Mouse (Mus musculus): ENCODE results near the gene Edc4. TPM values are rescaled to one million over a fixed set of nuclear protein-coding genes. Genes with fewer than 3 reads are reported as not detected.

Gene Edc4
- polyA plus RNA-seq, 1 experiment from 2014 or later, result 75.7 TPM

GRCm38 (mm10) chr8:105931271-105931670 is 50.6 kb downstream of the Edc4 start:
- no peaks in the 10 kb centered on the region for H3K9me3 ChIP-seq
- no peak overlapping the region for H3K9ac ChIP-seq (replicated peaks)
- H3K36me3 ChIP-seq, result peaks cover 66% of the 10 kb centered on the region
- ATAC-seq (ENCODE audit: insufficient number of reproducible peaks, insufficient read depth, low FRiP score, low TSS enrichment, low read depth), result no peak
- WGBS, result 93% methylated on average over 3 of the region's 3 CpGs
- peaks cover 7% of the 10 kb centered on the region for H3K4me1 ChIP-seq (replicated peaks)
- no peak overlapping the region for H3K27ac ChIP-seq
- no peaks in the 10 kb centered on the region for H3K27me3 ChIP-seq
- H3K4me3 ChIP-seq (replicated peaks), result no peak overlapping the region
- no peak overlapping the region for H3K4me2 ChIP-seq

- H3K9ac ChIP-seq (replicated peaks), result no peak overlapping the region
- no peaks in the 10 kb centered on the region for H3K27me3 ChIP-seq
- no peak overlapping the region for H3K27ac ChIP-seq
- H3K9me3 ChIP-seq, result no peaks in the 10 kb centered on the region
- peaks cover 11% of the 10 kb centered on the region for H3K4me1 ChIP-seq (replicated peaks)
- H3K4me3 ChIP-seq (replicated peaks), result no peak overlapping the region
- WGBS, result 91% methylated on average over 11 of the region's 11 CpGs
- H3K4me2 ChIP-seq, result no peak overlapping the region
- peaks cover 63% of the 10 kb centered on the region for H3K36me3 ChIP-seq
- no peak for ATAC-seq (ENCODE audit: insufficient number of reproducible peaks, insufficient read depth, low FRiP score, low TSS enrichment, low read depth)
Measured at GRCm38 (mm10) chr8:105932525-105932924, 51.8 kb downstream of the Edc4 start.

- Histone ChIP-seq H3K27ac (no peak within 1 kb of the TSS), H3K4me2 (no peak within 1 kb of the TSS), H3K4me1 (replicated peaks) (peaks cover 19% of the 10 kb centered on the region), H3K9ac (replicated peaks) (no peak within 1 kb of the TSS), H3K27me3 (no peaks in the 10 kb centered on the region), H3K4me3 (replicated peaks) (no peak within 1 kb of the TSS), H3K9me3 (no peaks in the 10 kb centered on the region), H3K36me3 (peaks cover 51% of the 10 kb centered on the region)
- WGBS, result 96% methylated on average over 2 of the region's 2 CpGs
- no peak for ATAC-seq (ENCODE audit: insufficient number of reproducible peaks, insufficient read depth, low FRiP score, low TSS enrichment, low read depth)
Measured at GRCm38 (mm10) chr8:105933762-105934161, 53.1 kb downstream of the Edc4 start, which contains the start of gene Ctrl. Ctrl (minus strand) TSS chr8:105933862.

- peaks cover 46% of the 10 kb centered on the region for H3K36me3 ChIP-seq
- no peak for ATAC-seq (ENCODE audit: insufficient number of reproducible peaks, insufficient read depth, low FRiP score, low TSS enrichment, low read depth)
- 83% methylated on average over 6 of the region's 6 CpGs for WGBS
- H3K4me1 ChIP-seq (replicated peaks), result peaks cover 19% of the 10 kb centered on the region
- no peak overlapping the region for H3K9ac ChIP-seq (replicated peaks)
- no peaks in the 10 kb centered on the region for H3K27me3 ChIP-seq
- no peaks in the 10 kb centered on the region for H3K9me3 ChIP-seq
- no peak overlapping the region for H3K27ac ChIP-seq
- no peak overlapping the region for H3K4me3 ChIP-seq (replicated peaks)
- no peak overlapping the region; the same call in 1 of the 2 replicates for H3K4me2 ChIP-seq
Measured at GRCm38 (mm10) chr8:105935105-105935504, 54.4 kb downstream of the Edc4 start.

- Histone ChIP-seq H3K4me3 (replicated peaks) (peak overlapping the region; percentile 59), H3K27ac (peak overlapping the region; percentile 72), H3K27me3 (no peaks in the 10 kb centered on the region), H3K4me1 (replicated peaks) (peaks cover 19% of the 10 kb centered on the region), H3K36me3 (peaks cover 45% of the 10 kb centered on the region), H3K4me2 (peak overlapping the region; percentile 93), H3K9ac (replicated peaks) (peak overlapping the region; percentile 66), H3K9me3 (no peaks in the 10 kb centered on the region)
- ATAC-seq (ENCODE audit: insufficient number of reproducible peaks, insufficient read depth, low FRiP score, low TSS enrichment, low read depth), result no peak
- WGBS, result 23% methylated on average over 7 of the region's 7 CpGs
Measured at GRCm38 (mm10) chr8:105935863-105936603, 55.4 kb downstream of the Edc4 start.

GRCm38 (mm10) chr8:105936866-105937475 is 56.3 kb downstream of the Edc4 start:
- ATAC-seq (ENCODE audit: insufficient number of reproducible peaks, insufficient read depth, low FRiP score, low TSS enrichment, low read depth), result peak; percentile 84
- under 1% methylated on average over 30 of the region's 30 CpGs for WGBS
- Histone ChIP-seq H3K9ac (replicated peaks) (peak overlapping the region; percentile 66), H3K4me2 (peak overlapping the region; percentile 93), H3K4me3 (replicated peaks) (peak overlapping the region; percentile 59), H3K27ac (peak overlapping the region; percentile 72), H3K4me1 (replicated peaks) (peaks cover 19% of the 10 kb centered on the region), H3K36me3 (peaks cover 45% of the 10 kb centered on the region), H3K9me3 (no peaks in the 10 kb centered on the region), H3K27me3 (no peaks in the 10 kb centered on the region)

- peaks cover 19% of the 10 kb centered on the region for H3K4me1 ChIP-seq (replicated peaks)
- H3K36me3 ChIP-seq, result peaks cover 45% of the 10 kb centered on the region
- no peaks in the 10 kb centered on the region for H3K27me3 ChIP-seq
- H3K9ac ChIP-seq (replicated peaks), result peak overlapping the region; percentile 66
- ATAC-seq (ENCODE audit: insufficient number of reproducible peaks, insufficient read depth, low FRiP score, low TSS enrichment, low read depth), result no peak
- H3K4me3 ChIP-seq (replicated peaks), result peak overlapping the region; percentile 59
- WGBS, result 2% methylated on average over 33 of the region's 33 CpGs
- H3K27ac ChIP-seq, result peak overlapping the region; percentile 62
- H3K4me2 ChIP-seq, result peak overlapping the region; percentile 93
- H3K9me3 ChIP-seq, result no peaks in the 10 kb centered on the region
Measured at GRCm38 (mm10) chr8:105937496-105938305, 57.0 kb downstream of the Edc4 start.

- H3K4me2 ChIP-seq, result peak within 1 kb of the TSS; percentile 93
- 32% methylated on average over 4 of the region's 4 CpGs for WGBS
Measured at GRCm38 (mm10) chr8:105938306-105938669, 57.6 kb downstream of the Edc4 start, which contains the start of gene Psmb10. Psmb10 (minus strand) TSS chr8:105938444.

GRCm38 (mm10) chr8:105942026-105942425 is 61.3 kb downstream of the Edc4 start:
- H3K27ac ChIP-seq, result no peak overlapping the region
- H3K4me3 ChIP-seq (replicated peaks), result no peak overlapping the region
- H3K27me3 ChIP-seq, result no peaks in the 10 kb centered on the region
- no peak overlapping the region for H3K9ac ChIP-seq (replicated peaks)
- H3K36me3 ChIP-seq, result peaks cover 70% of the 10 kb centered on the region
- H3K4me1 ChIP-seq (replicated peaks), result peaks cover 8% of the 10 kb centered on the region
- 94% methylated on average over 11 of the region's 11 CpGs for WGBS
- H3K9me3 ChIP-seq, result no peaks in the 10 kb centered on the region
- H3K4me2 ChIP-seq, result no peak overlapping the region
- ATAC-seq (ENCODE audit: insufficient number of reproducible peaks, insufficient read depth, low FRiP score, low TSS enrichment, low read depth), result no peak

More at GRCm38 (mm10) chr8:105938306-105938669, 57.6 kb downstream of the Edc4 start, which contains the start of gene Psmb10:
- peak within 1 kb of the TSS; percentile 59 for H3K4me3 ChIP-seq (replicated peaks)
- H3K9me3 ChIP-seq, result no peaks in the 10 kb centered on the region
- peak within 1 kb of the TSS; percentile 66 for H3K9ac ChIP-seq (replicated peaks)
- H3K36me3 ChIP-seq, result peaks cover 45% of the 10 kb centered on the region
- ATAC-seq (ENCODE audit: insufficient number of reproducible peaks, insufficient read depth, low FRiP score, low TSS enrichment, low read depth), result no peak
- peaks cover 19% of the 10 kb centered on the region for H3K4me1 ChIP-seq (replicated peaks)
- H3K27ac ChIP-seq, result peak within 1 kb of the TSS; percentile 62
- H3K27me3 ChIP-seq, result no peaks in the 10 kb centered on the region

GRCm38 (mm10) chr8:105942542-105942941 is 61.9 kb downstream of the Edc4 start:
- 93% methylated on average over 5 of the region's 5 CpGs for WGBS
- Histone ChIP-seq H3K9ac (replicated peaks) (no peak overlapping the region), H3K4me3 (replicated peaks) (no peak overlapping the region), H3K27me3 (no peaks in the 10 kb centered on the region), H3K9me3 (no peaks in the 10 kb centered on the region), H3K4me1 (replicated peaks) (peaks cover 8% of the 10 kb centered on the region), H3K27ac (no peak overlapping the region), H3K36me3 (peaks cover 75% of the 10 kb centered on the region), H3K4me2 (no peak overlapping the region)
- ATAC-seq (ENCODE audit: insufficient number of reproducible peaks, insufficient read depth, low FRiP score, low TSS enrichment, low read depth), result no peak

GRCm38 (mm10) chr8:105943321-105943739 is 62.6 kb downstream of the Edc4 start, which contains the start of gene Lcat:
Lcat (minus strand) TSS chr8:105943382.
- peaks cover 83% of the 10 kb centered on the region for H3K36me3 ChIP-seq
- H3K9me3 ChIP-seq, result no peaks in the 10 kb centered on the region
- H3K4me2 ChIP-seq, result no peak within 1 kb of the TSS
- no peak within 1 kb of the TSS for H3K9ac ChIP-seq (replicated peaks)
- no peaks in the 10 kb centered on the region for H3K27me3 ChIP-seq
- WGBS, result 77% methylated on average over 8 of the region's 8 CpGs
- ATAC-seq (ENCODE audit: insufficient number of reproducible peaks, insufficient read depth, low FRiP score, low TSS enrichment, low read depth), result no peak
- peaks cover 4% of the 10 kb centered on the region for H3K4me1 ChIP-seq (replicated peaks)
- H3K4me3 ChIP-seq (replicated peaks), result no peak within 1 kb of the TSS
- H3K27ac ChIP-seq, result no peak within 1 kb of the TSS

Measured in limb, embryonic 12.5 days (tissue).